Mouse (Mus musculus): ENCODE results near the gene Slc2a13.

Slc2a13 gene

DNA sequence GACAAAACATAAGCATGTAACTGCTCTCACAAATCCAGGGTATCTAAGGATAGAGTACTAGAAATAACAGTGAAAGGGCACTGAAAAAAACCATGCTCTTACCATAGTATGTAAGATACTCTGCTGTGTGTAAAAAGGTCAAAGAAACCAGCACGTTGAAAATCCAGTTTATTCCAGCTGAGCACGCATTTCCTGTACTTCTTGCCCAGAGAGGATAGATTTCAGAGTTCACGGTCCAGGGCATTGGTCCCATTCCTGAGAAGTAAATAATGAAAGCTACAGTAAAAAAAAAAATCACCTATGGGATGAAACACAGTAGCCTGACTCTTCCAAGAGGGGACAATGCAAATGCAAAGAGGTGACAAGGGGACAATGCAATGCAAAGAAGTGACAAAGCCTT is 297.1 kb downstream of the Slc2a13 start:
- DNase-seq (ENCODE audit: low spot score in 2 of 2): no peak

DNA sequence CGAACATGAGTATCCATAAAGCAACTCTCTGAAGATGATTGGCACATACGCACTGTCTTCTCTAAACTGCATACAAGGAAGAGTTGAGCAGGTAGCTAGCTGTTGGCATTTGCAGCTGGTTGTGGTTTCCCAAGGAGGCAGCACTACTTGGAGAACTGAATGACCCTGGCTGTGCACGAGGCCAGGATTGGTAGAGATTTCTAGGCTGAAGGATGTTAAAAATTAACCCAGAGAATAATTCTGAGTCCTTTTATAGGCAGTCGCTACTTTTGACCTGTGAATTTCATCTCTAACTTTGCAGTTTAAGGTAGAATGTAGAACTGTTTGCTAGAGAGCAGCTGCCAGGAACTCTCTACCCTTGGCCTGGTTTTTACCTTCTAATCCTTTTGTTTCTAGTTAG is 304.5 kb downstream of the Slc2a13 start:
- no peak for DNase-seq (ENCODE audit: low spot score in 2 of 2)

DNA sequence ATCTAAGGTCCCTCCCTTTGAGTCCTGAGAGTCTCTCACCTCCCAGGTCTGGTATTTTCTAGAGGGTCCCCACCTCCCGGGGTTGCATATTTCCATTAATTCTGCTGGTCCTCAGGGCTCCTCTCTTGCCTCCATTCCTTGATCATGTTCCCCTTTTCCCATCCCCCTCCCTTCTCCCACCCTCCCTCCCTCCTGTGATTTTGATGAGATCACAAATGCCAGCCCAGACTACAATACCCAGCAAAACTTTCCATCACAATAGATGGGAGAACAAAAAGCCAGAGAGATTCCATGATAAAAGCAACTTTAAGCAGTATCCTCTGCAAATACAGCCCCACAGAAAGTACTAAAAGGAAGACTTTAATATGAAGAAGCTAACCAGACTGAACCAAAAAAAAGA is 309.1 kb downstream of the Slc2a13 start:
- no peak for DNase-seq (ENCODE audit: low spot score in 2 of 2)

GRCm38 (mm10) chr15:91260578-91260977 is 312.5 kb downstream of the Slc2a13 start:
- DNase-seq (ENCODE audit: low spot score in 2 of 2): no peak

- DNase-seq (ENCODE audit: low spot score in 2 of 2): no peak
Measured at GRCm38 (mm10) chr15:91257140-91257539, 315.9 kb downstream of the Slc2a13 start.

DNA sequence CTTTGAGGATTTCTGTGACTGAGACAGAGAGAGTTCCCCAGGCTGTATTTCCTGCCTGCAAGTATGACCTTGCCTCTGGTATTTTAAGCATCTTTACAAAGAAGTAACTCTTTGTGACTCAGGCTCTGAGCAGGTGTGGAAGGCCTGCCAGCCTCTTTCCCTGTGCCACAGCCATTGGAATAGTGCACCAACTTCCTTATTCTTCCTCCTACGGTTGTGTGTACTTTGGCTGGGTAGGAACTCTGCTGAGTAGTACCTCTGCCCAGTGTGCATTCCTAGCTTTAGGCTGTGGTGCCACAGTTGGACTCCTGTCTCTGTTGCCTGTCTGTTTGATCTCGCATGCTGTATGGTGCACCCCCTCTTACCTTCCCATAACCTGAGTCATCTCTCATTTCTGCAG is 317.8 kb downstream of the Slc2a13 start:
- DNase-seq (ENCODE audit: low spot score in 2 of 2): no peak

DNA sequence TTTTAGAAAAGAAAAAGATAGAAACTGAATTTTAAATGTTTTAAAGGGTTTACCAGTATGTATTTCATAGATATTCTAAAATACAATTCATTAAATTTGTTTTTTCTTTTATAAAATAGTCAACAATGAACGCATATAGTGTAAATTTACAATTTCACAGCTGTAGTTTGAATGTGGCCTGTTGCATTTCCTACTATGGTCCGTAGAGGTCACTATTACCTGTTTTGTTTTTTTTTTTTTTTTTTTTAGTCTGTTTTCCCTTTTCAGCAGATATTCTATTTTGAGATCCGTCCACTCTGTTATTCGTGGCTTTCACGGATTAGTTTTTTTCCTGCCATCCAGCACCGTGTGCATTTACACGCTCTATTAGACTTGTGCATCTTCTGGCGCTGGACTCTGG is 320.1 kb downstream of the Slc2a13 start:
- DNase-seq (ENCODE audit: low spot score in 2 of 2): no peak

GRCm38 (mm10) chr15:91251544-91252408 is 321.3 kb downstream of the Slc2a13 start:
- no peak for DNase-seq (ENCODE audit: low spot score in 2 of 2)

- no peak for DNase-seq (ENCODE audit: low spot score in 2 of 2)
Measured at GRCm38 (mm10) chr15:91250815-91251214, 322.2 kb downstream of the Slc2a13 start.

DNA sequence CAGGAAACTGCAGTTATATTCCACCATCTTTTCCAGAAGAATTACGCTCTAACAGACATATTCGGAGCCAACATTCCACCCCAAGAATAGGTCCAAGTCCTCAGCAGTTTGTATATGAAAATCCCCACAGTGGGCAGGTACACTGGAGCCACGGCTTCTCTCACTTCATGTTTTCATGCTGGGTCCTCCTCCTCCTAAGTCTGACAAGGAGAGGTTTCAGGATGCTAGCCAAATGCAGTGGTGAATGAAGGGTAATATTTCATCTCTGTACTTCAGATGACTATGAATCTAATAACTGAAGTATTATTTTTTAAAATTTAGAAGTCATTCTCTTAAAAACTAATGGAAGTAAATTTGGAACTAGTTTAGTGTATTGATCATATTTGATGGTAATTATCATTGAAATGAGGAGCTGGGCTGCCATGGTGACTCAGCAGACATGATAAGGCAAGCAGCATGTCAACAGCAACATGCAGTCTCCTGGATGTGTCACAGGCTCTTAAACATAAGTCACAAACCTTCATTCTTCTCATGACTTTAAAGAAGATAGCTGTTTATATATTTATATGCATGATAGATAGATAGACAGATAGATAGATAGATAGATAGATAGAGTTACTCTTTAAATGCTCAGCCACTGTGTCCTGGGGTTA is 332.3 kb downstream of the Slc2a13 start:
- no peak for DNase-seq (ENCODE audit: low spot score in 2 of 2)

DNA sequence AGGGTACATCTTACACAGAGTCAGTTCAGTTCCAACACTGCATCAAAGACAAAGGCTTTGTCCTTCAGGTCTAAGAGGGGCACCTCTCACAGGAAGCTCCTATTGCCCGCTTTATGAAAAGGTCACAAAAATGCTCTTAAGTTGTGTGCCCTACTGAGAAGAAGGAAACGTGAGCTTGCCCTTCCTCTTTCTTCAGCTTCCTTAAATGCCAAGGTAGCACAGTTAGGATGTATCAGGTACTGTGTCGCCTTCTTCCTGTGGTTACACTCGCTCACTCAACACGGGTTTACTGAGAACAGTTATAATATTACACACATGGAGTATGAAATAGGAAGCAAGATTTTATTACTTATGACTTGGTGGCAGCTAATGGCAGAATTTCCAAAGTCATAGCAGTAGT is 335.8 kb downstream of the Slc2a13 start:
- no peak for DNase-seq (ENCODE audit: low spot score in 2 of 2)

Measured in frontal cortex, postnatal 36 days (tissue).